Mouse (Mus musculus) liver, embryonic 14.5 days (tissue): ENCODE results near the gene Olfr651. TPM values are rescaled to one million over a fixed set of nuclear protein-coding genes. Genes with fewer than 3 reads are reported as not detected.
A peak's percentile ranks its signal among the peaks of the same experiment; 100 is the strongest.

Experiments
- ATAC-seq: fragments of 200-750 bp; cut with Nextera tagmentation; 2 replicates; pipeline ENCODE4 v1.8.0; 2017; ENCODE audit warnings: moderate number of reproducible peaks, mild to moderate bottlenecking, moderate library complexity; ENCODE audit not compliant: insufficient read depth
- DNase-seq, 3 experiments: peaks; one replicate each; pipeline ENCODE4 v3.0.0-alpha.2; 2012 to 2013; ENCODE audit warnings: low read depth in 3 of 3, low spot score in 3 of 3
- H3K27ac ChIP-seq: fragments of 300-500 bp; sonication (generic); 2 replicates; pipeline ENCODE4 v1.5.1; 2014; ENCODE audit warnings: moderate library complexity, mild to moderate bottlenecking, control low read depth, inconsistent platforms
- H3K27me3 ChIP-seq: fragments of 300-500 bp; sonication (generic); 2 replicates; pipeline ENCODE4 v1.6.1; 2014; ENCODE audit warnings: mild to moderate bottlenecking, low read length, moderate library complexity; ENCODE audit not compliant: control insufficient read depth, insufficient read depth
- H3K36me3 ChIP-seq: fragments of 300-500 bp; sonication (generic); replicated peaks from 2 replicates; pipeline ENCODE4 v1.6.1; 2014; ENCODE audit warnings: low read depth; ENCODE audit not compliant: control insufficient read depth, insufficient read depth
- H3K4me1 ChIP-seq, 2 experiments: fragments of 200-500 bp in 1 of 2; fragments of 300-500 bp in 1 of 2; sonication (generic) in 1 of 2; replicated peaks; 2 replicates each; pipeline ENCODE4 v1.6.1; 2012 to 2014; ENCODE audit warnings: antibody characterized with exemption in 1 of 2, inconsistent platforms in 1 of 2, low read length in 1 of 2; ENCODE audit not compliant: control insufficient read depth in 2 of 2, insufficient read depth in 2 of 2
- H3K4me2 ChIP-seq: fragments of 300-500 bp; sonication (generic); 2 replicates; pipeline ENCODE4 v1.6.1; 2014; ENCODE audit warnings: low read depth, mild to moderate bottlenecking, control low read depth, moderate library complexity
- H3K4me3 ChIP-seq, 2 experiments: fragments of 200-500 bp in 1 of 2; fragments of 300-500 bp in 1 of 2; sonication (generic) in 1 of 2; 2 replicates each; pipeline ENCODE4 v1.5.1; 2012 to 2014; ENCODE audit warnings: low read depth in 2 of 2, low read length in 2 of 2, mild to moderate bottlenecking in 2 of 2, control low read depth in 1 of 2, inconsistent platforms in 1 of 2, moderate library complexity in 1 of 2; ENCODE audit not compliant: insufficient read depth in 1 of 2
- H3K9ac ChIP-seq: fragments of 300-500 bp; sonication (generic); replicated peaks from 2 replicates; pipeline ENCODE4 v1.6.1; 2014; ENCODE audit warnings: mild to moderate bottlenecking, control low read depth, moderate library complexity
- H3K9me3 ChIP-seq: fragments of 300-500 bp; sonication (generic); 2 replicates; pipeline ENCODE4 v1.6.1; 2016; ENCODE audit warnings: low read length, mixed read lengths; ENCODE audit not compliant: control insufficient read depth
- CTCF ChIP-seq: IDR thresholded peaks from 2 replicates; pipeline ENCODE4 v1.5.1; 2016; ENCODE audit warnings: antibody characterized with exemption, low read depth, control low read depth
- EP300 ChIP-seq: IDR thresholded peaks from 2 replicates; pipeline ENCODE4 v1.6.1; 2016; ENCODE audit warnings: antibody characterized with exemption, low read depth
- WGBS: fragments of 180-500 bp; shearing (Covaris S2); extraction: QIAGEN DNeasy Blood & Tissue Kit; methylation state at CpG from one replicate; pipeline ENCODE4 v1.1.7; 2014; ENCODE audit not compliant: insufficient replicate concordance; 5-methylcytosine and 5-hydroxymethylcytosine counted together
- polyA plus RNA-seq, 2 experiments: library from polyadenylated mRNA; depleted of rRNA in 1 of 2; stranded (reverse) in 1 of 2; unstranded in 1 of 2; fragments of >200 nt; fragmentation: Nextera tagmentation in 1 of 2; extraction: Ambion mirVana in 1 of 2; gene quantifications; 2 replicates each; pipeline versions ENCODE4 v1.2.1 to v1.2.3; 2012 to 2014

Gene Olfr651
- polyA plus RNA-seq, 2 experiments, result not detected

DNA sequence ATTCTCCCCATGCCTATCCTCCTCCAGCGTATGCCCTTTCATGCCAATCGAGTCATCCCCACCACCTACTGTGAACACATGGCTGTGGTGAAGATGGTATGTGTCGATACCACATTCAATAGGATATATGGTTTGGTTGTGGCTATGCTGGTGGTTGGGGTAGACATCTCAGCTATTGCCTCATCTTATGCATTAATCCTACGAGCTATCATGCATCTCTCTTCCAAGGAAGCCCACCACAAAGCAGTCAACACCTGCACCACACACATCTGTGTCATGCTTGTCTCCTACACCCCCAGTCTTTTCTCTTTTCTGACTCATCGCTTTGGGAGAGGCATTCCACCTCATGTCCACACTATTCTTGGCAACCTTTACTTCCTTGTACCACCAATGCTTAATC, 38.3 kb downstream of the Olfr651 start:
- DNase-seq, result no peak
- no peak for ATAC-seq
- TF ChIP-seq EP300, result no peak
- no peak for TF ChIP-seq CTCF
- no peak overlapping the region for H3K4me2 ChIP-seq
- no peak overlapping the region for H3K9ac ChIP-seq
- H3K4me3 ChIP-seq, result no peak overlapping the region
- no peaks in the 10 kb centered on the region for H3K4me1 ChIP-seq
- H3K36me3 ChIP-seq, result no peaks in the 10 kb centered on the region
- no peak overlapping the region for H3K27ac ChIP-seq
- H3K9me3 ChIP-seq, result no peaks in the 10 kb centered on the region
- 59% methylated on average over 5 of the region's 5 CpGs for WGBS
- no peaks in the 10 kb centered on the region for H3K27me3 ChIP-seq

DNA sequence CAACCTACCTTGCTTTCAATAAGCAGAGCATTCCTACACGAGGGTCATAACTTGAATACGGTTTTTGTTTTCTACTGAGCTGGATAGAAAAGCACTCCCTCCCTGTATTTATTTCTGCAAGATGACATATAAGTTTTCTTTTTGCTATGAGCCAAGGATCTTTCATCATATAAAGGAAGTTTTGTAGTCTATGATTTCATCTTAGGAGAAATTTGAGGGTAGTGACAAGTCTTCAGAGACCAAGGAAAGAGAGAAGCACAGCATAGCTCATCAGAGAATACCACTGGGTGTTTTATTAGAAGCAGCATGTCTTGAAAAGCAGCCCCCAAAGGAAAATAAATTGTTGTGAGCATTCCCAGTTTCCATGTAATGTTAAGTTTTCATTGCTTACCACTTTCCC, 51.7 kb downstream of the Olfr651 start, which contains the start of gene Olfr655:
Olfr655 (minus strand) TSS at position 101 of the 400 bp plus-strand sequence.
- ATAC-seq (no peak), DNase-seq (no peak)
- no peak within 1 kb of the TSS for H3K4me2 ChIP-seq
- no peak for TF ChIP-seq CTCF
- TF ChIP-seq EP300, result no peak
- no peaks in the 10 kb centered on the region for H3K9me3 ChIP-seq
- H3K36me3 ChIP-seq, result no peaks in the 10 kb centered on the region
- WGBS, result 58% methylated on average over 2 of the region's 2 CpGs
- no peak within 1 kb of the TSS for H3K4me3 ChIP-seq
- H3K27ac ChIP-seq, result no peak within 1 kb of the TSS
- no peaks in the 10 kb centered on the region for H3K27me3 ChIP-seq
- no peak within 1 kb of the TSS for H3K9ac ChIP-seq
- H3K4me1 ChIP-seq, result no peaks in the 10 kb centered on the region

DNA sequence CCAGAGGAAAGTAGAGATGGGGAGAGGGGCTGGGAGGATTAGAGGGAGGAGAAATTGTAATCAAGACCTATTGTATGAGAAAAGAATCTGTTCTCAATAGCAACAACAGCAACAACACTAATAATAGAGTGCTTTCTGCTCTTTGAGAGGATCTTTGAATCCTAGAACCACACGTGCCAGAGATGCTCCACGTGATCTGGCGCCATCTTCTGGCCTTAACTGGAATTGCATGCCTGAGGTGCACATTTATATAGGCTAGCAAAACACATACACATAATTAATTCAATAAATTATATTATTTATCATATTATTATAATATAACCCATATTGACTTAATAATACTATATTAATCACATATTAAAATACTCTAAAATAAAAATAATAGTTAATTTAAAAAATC, 53.2 kb downstream of the Olfr651 start:
- H3K4me3 ChIP-seq, result no peak overlapping the region
- DNase-seq (peak in 1 of 3 experiments; percentile 0), ATAC-seq (no peak)
- peak; percentile 77 for TF ChIP-seq CTCF
- no peak for TF ChIP-seq EP300
- 3% methylated on average over 3 of the region's 3 CpGs for WGBS
- H3K9me3 ChIP-seq, result no peaks in the 10 kb centered on the region
- no peaks in the 10 kb centered on the region for H3K27me3 ChIP-seq
- H3K4me2 ChIP-seq, result no peak overlapping the region
- no peaks in the 10 kb centered on the region for H3K36me3 ChIP-seq
- no peaks in the 10 kb centered on the region for H3K4me1 ChIP-seq
- H3K27ac ChIP-seq, result no peak overlapping the region
- no peak overlapping the region for H3K9ac ChIP-seq

Other genes starting within 250 kb of the Olfr651 start
- gene Trim12a, start 234.7 kb upstream of the Olfr651 start, polyA plus RNA-seq (2012; rRNA removed), result 2.0 and 2.4 TPM in 2 replicates
- gene Trim12a, start 234.7 kb upstream of the Olfr651 start, polyA plus RNA-seq (2014; fragmentation: Nextera tagmentation; extraction: Ambion mirVana), result 2.3 and 2.8 TPM in 2 replicates
- gene Trim34b, start 220.7 kb upstream of the Olfr651 start, polyA plus RNA-seq (2012; rRNA removed), result 0.01 and 0.02 TPM in 2 replicates
- not detected in 2 replicates for gene Trim34b, start 220.7 kb upstream of the Olfr651 start, polyA plus RNA-seq (2014; fragmentation: Nextera tagmentation; extraction: Ambion mirVana)
- 1.0 and 1.7 TPM in 2 replicates for gene Trim12c, start 196.8 kb upstream of the Olfr651 start, polyA plus RNA-seq (2012; rRNA removed)
- gene Trim12c, start 196.8 kb upstream of the Olfr651 start, polyA plus RNA-seq (2014; fragmentation: Nextera tagmentation; extraction: Ambion mirVana), result 0.52 and 0.61 TPM in 2 replicates
- gene Trim30b, start 180.2 kb upstream of the Olfr651 start, polyA plus RNA-seq (2012; rRNA removed), result 0.10 and 0.19 TPM in 2 replicates
- 0.09 and 0.27 TPM in 2 replicates for gene Trim30b, start 180.2 kb upstream of the Olfr651 start, polyA plus RNA-seq (2014; fragmentation: Nextera tagmentation; extraction: Ambion mirVana)
- 0.10 and 0.19 TPM in 2 replicates for gene Trim30c, start 149.3 kb upstream of the Olfr651 start, polyA plus RNA-seq (2012; rRNA removed)
- gene Trim30c, start 149.3 kb upstream of the Olfr651 start, polyA plus RNA-seq (2014; fragmentation: Nextera tagmentation; extraction: Ambion mirVana), result 0.15 and 0.20 TPM in 2 replicates
- 1.0 and 1.5 TPM in 2 replicates for gene Trim30a, start 84.9 kb upstream of the Olfr651 start, polyA plus RNA-seq (2012; rRNA removed)
- 1.9 and 2.0 TPM in 2 replicates for gene Trim30a, start 84.9 kb upstream of the Olfr651 start, polyA plus RNA-seq (2014; fragmentation: Nextera tagmentation; extraction: Ambion mirVana)
- gene Trim30d, start 42.3 kb upstream of the Olfr651 start, polyA plus RNA-seq (2012; rRNA removed), result 0.28 and 0.58 TPM in 2 replicates
- 0.48 and 0.53 TPM in 2 replicates for gene Trim30d, start 42.3 kb upstream of the Olfr651 start, polyA plus RNA-seq (2014; fragmentation: Nextera tagmentation; extraction: Ambion mirVana)
- not detected in 2 replicates for gene Olfr652, start 10.8 kb downstream of the Olfr651 start, polyA plus RNA-seq (2012; rRNA removed)
- gene Olfr652, start 10.8 kb downstream of the Olfr651 start, polyA plus RNA-seq (2014; fragmentation: Nextera tagmentation; extraction: Ambion mirVana), result not detected in 2 replicates
- not detected in 2 replicates for gene Olfr653, start 27.2 kb downstream of the Olfr651 start, polyA plus RNA-seq (2012; rRNA removed)
- gene Olfr653, start 27.2 kb downstream of the Olfr651 start, polyA plus RNA-seq (2014; fragmentation: Nextera tagmentation; extraction: Ambion mirVana), result not detected in 2 replicates
- not detected in 2 replicates for gene Olfr654, start 36.9 kb downstream of the Olfr651 start, polyA plus RNA-seq (2012; rRNA removed)
- gene Olfr654, start 36.9 kb downstream of the Olfr651 start, polyA plus RNA-seq (2014; fragmentation: Nextera tagmentation; extraction: Ambion mirVana), result not detected in 2 replicates
- gene Olfr655, start 51.6 kb downstream of the Olfr651 start, polyA plus RNA-seq (2012; rRNA removed), result not detected in 2 replicates
- gene Olfr655, start 51.6 kb downstream of the Olfr651 start, polyA plus RNA-seq (2014; fragmentation: Nextera tagmentation; extraction: Ambion mirVana), result not detected in 2 replicates
- gene Olfr656, start 63.8 kb downstream of the Olfr651 start, polyA plus RNA-seq (2012; rRNA removed), result not detected in 2 replicates
- not detected in 2 replicates for gene Olfr656, start 63.8 kb downstream of the Olfr651 start, polyA plus RNA-seq (2014; fragmentation: Nextera tagmentation; extraction: Ambion mirVana)
- not detected in 2 replicates for gene Olfr657, start 74.7 kb downstream of the Olfr651 start, polyA plus RNA-seq (2012; rRNA removed)
- gene Olfr657, start 74.7 kb downstream of the Olfr651 start, polyA plus RNA-seq (2014; fragmentation: Nextera tagmentation; extraction: Ambion mirVana), result not detected in 2 replicates
- not detected in 2 replicates for gene Olfr658, start 97.2 kb downstream of the Olfr651 start, polyA plus RNA-seq (2012; rRNA removed)
- gene Olfr658, start 97.2 kb downstream of the Olfr651 start, polyA plus RNA-seq (2014; fragmentation: Nextera tagmentation; extraction: Ambion mirVana), result not detected in 2 replicates
- not detected in 2 replicates for gene Olfr659, start 116.6 kb downstream of the Olfr651 start, polyA plus RNA-seq (2012; rRNA removed)
- not detected in 2 replicates for gene Olfr659, start 116.6 kb downstream of the Olfr651 start, polyA plus RNA-seq (2014; fragmentation: Nextera tagmentation; extraction: Ambion mirVana)
- gene Olfr661, start 136.4 kb downstream of the Olfr651 start, polyA plus RNA-seq (2012; rRNA removed), result not detected in 2 replicates
- gene Olfr661, start 136.4 kb downstream of the Olfr651 start, polyA plus RNA-seq (2014; fragmentation: Nextera tagmentation; extraction: Ambion mirVana), result not detected in 2 replicates
- gene Usp17le, start 227.3 kb downstream of the Olfr651 start, polyA plus RNA-seq (2012; rRNA removed), result not detected in 2 replicates
- gene Usp17le, start 227.3 kb downstream of the Olfr651 start, polyA plus RNA-seq (2014; fragmentation: Nextera tagmentation; extraction: Ambion mirVana), result not detected in 2 replicates